Mouse (Mus musculus): ENCODE measurements around the gene Cypt14. TPM values are rescaled to one million over a fixed set of nuclear protein-coding genes. Genes with fewer than 3 reads are reported as not detected.
"Not testable (repeated sequence)": the region's sequence is repeated elsewhere in the genome, so short reads cannot be mapped to it uniquely, and the experiment has no call there.

Cypt14 gene
- total RNA-seq (2021) (not detected), polyA plus RNA-seq (2012; rRNA removed) (not detected in 2 replicates)
- long read RNA-seq, result 0 reads

DNA sequence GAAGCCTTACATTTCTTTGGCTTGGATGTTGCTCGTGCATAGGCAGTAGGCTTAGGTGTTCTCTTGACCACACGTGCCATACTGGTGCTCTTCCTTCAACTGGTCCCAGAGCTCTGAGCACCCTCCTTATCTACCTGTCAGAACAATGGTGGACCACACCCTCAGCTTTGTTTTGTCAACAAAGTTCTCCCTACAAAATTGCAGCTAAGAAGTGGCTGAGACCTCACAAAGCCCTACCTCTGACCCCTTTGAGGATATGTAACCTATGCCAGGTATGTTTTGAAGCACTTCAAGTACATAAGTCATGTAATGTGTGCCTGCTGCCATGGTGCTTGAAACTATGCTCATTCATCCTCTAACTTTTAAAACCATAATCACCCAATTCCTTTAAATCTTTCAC is at the start of gene Cypt14:
Gene Cypt14 (minus strand): TSS at position 101 of the 400 bp plus-strand sequence.
- DNase-seq, result not testable (repeated sequence)

All from adrenal gland, adult 2 months (tissue).